Mouse (Mus musculus): ENCODE measurements around the gene Dph6. TPM values are rescaled to one million over a fixed set of nuclear protein-coding genes. Genes with fewer than 3 reads are reported as not detected.

Gene Dph6
- 10.0 and 17.4 TPM in 2 replicates for polyA plus RNA-seq (2012; rRNA removed; ENCODE audit: low replicate concordance)

GRCm38 (mm10) chr2:114654365-114655239 is at the start of gene Dph6:
Gene Dph6 (minus strand): TSS chr2:114654964.

Data from subcutaneous adipose tissue, adult 2 months (tissue).